Mouse (Mus musculus): Measurements from ENCODE around the gene Spty2d1. TPM values are rescaled to one million over a fixed set of nuclear protein-coding genes. Genes with fewer than 3 reads are reported as not detected.
"Not testable (repeated sequence)": the region's sequence is repeated elsewhere in the genome, so short reads cannot be mapped to it uniquely, and the experiment has no call there.

Spty2d1 gene
- polyA plus RNA-seq, 1 experiment from 2014 or later, result 12.8 TPM

GRCm38 (mm10) chr7:46998942-46999341, 9.3 kb downstream of the Spty2d1 start:
- Histone ChIP-seq H3K4me3 (no peak overlapping the region), H3K27me3 (replicated peaks; ENCODE audit: low read depth, poor library complexity, severe bottlenecking) (no peaks in the 10 kb centered on the region), H3K27ac (replicated peaks) (no peak overlapping the region), H3K4me1 (peaks cover 26% of the 10 kb centered on the region), H3K36me3 (replicated peaks) (peaks cover 54% of the 10 kb centered on the region), H3K9me3 (no peaks in the 10 kb centered on the region)
- no peak for DNase-seq (ENCODE audit: low spot score)
- WGBS, result 89% methylated on average over 2 of the region's 2 CpGs

GRCm38 (mm10) chr7:46997644-46998395, 10.4 kb downstream of the Spty2d1 start:
- Histone ChIP-seq H3K9me3 (no peaks in the 10 kb centered on the region), H3K4me1 (peaks cover 17% of the 10 kb centered on the region), H3K36me3 (replicated peaks) (peaks cover 66% of the 10 kb centered on the region), H3K4me3 (no peak overlapping the region), H3K27ac (replicated peaks) (no peak overlapping the region), H3K27me3 (replicated peaks; ENCODE audit: low read depth, poor library complexity, severe bottlenecking) (no peaks in the 10 kb centered on the region)
- no peak for DNase-seq (ENCODE audit: low spot score)
- 89% methylated on average over 21 of the region's 21 CpGs for WGBS

GRCm38 (mm10) chr7:46997008-46997407, 11.2 kb downstream of the Spty2d1 start:
- H3K4me3 ChIP-seq, result no peak overlapping the region
- H3K36me3 ChIP-seq (replicated peaks), result peaks cover 74% of the 10 kb centered on the region
- H3K4me1 ChIP-seq, result peaks cover 9% of the 10 kb centered on the region; the same call in 1 of the 2 replicates
- H3K9me3 ChIP-seq, result no peaks in the 10 kb centered on the region
- DNase-seq (ENCODE audit: low spot score), result no peak
- H3K27me3 ChIP-seq (replicated peaks; ENCODE audit: low read depth, poor library complexity, severe bottlenecking), result no peaks in the 10 kb centered on the region
- H3K27ac ChIP-seq (replicated peaks), result no peak overlapping the region
- 93% methylated on average over 4 of the region's 4 CpGs for WGBS

- Histone ChIP-seq H3K27ac (replicated peaks) (no peak overlapping the region), H3K27me3 (replicated peaks; ENCODE audit: low read depth, poor library complexity, severe bottlenecking) (no peaks in the 10 kb centered on the region), H3K9me3 (no peaks in the 10 kb centered on the region), H3K4me1 (peaks cover 3% of the 10 kb centered on the region; the same call in 1 of the 2 replicates), H3K36me3 (replicated peaks) (peaks cover 83% of the 10 kb centered on the region), H3K4me3 (no peak overlapping the region)
- no peak for DNase-seq (ENCODE audit: low spot score)
- 94% methylated on average over 3 of the region's 3 CpGs for WGBS
These were observed 12.7 kb downstream of the Spty2d1 start for GRCm38 (mm10) chr7:46995558-46995957.

GRCm38 (mm10) chr7:46993079-46993478, 15.1 kb downstream of the Spty2d1 start:
- no peaks in the 10 kb centered on the region for H3K9me3 ChIP-seq
- H3K36me3 ChIP-seq (replicated peaks), result peaks cover 75% of the 10 kb centered on the region
- no peak for DNase-seq (ENCODE audit: low spot score)
- WGBS, result 86% methylated on average over 8 of the region's 8 CpGs
- H3K4me1 ChIP-seq, result no peaks in the 10 kb centered on the region
- H3K27ac ChIP-seq (replicated peaks), result no peak overlapping the region
- H3K27me3 ChIP-seq (replicated peaks; ENCODE audit: low read depth, poor library complexity, severe bottlenecking), result no peaks in the 10 kb centered on the region
- no peak overlapping the region for H3K4me3 ChIP-seq

- not testable (repeated sequence) for H3K4me1 ChIP-seq; H3K27me3 ChIP-seq (replicated peaks; ENCODE audit: low read depth, poor library complexity, severe bottlenecking); H3K9me3 ChIP-seq; H3K4me3 ChIP-seq; H3K27ac ChIP-seq (replicated peaks); DNase-seq (ENCODE audit: low spot score)
- H3K36me3 ChIP-seq (replicated peaks), result peaks cover 38% of the 10 kb centered on the region
- 84% methylated on average over 4 of the region's 4 CpGs for WGBS
These were observed 18.8 kb downstream of the Spty2d1 start for GRCm38 (mm10) chr7:46989387-46989786.

GRCm38 (mm10) chr7:46987073-46987472, 21.1 kb downstream of the Spty2d1 start:
- H3K9me3 ChIP-seq, result no peaks in the 10 kb centered on the region
- H3K27ac ChIP-seq (replicated peaks), result no peak overlapping the region
- H3K4me3 ChIP-seq, result no peak overlapping the region
- no peaks in the 10 kb centered on the region for H3K27me3 ChIP-seq (replicated peaks; ENCODE audit: low read depth, poor library complexity, severe bottlenecking)
- 67% methylated on average over 2 of the region's 2 CpGs for WGBS
- peaks cover 15% of the 10 kb centered on the region for H3K36me3 ChIP-seq (replicated peaks)
- peaks cover 7% of the 10 kb centered on the region for H3K4me1 ChIP-seq
- DNase-seq (ENCODE audit: low spot score), result no peak

- Histone ChIP-seq H3K27ac (replicated peaks) (no peak overlapping the region), H3K4me3 (no peak overlapping the region), H3K9me3 (no peaks in the 10 kb centered on the region), H3K36me3 (replicated peaks) (peaks cover 10% of the 10 kb centered on the region), H3K27me3 (replicated peaks; ENCODE audit: low read depth, poor library complexity, severe bottlenecking) (no peaks in the 10 kb centered on the region), H3K4me1 (peaks cover 7% of the 10 kb centered on the region)
- no peak for DNase-seq (ENCODE audit: low spot score)
- WGBS, result 73% methylated on average over 5 of the region's 5 CpGs
These were observed 21.6 kb downstream of the Spty2d1 start for GRCm38 (mm10) chr7:46986646-46987045.

GRCm38 (mm10) chr7:46985718-46986505, 22.3 kb downstream of the Spty2d1 start:
- Histone ChIP-seq H3K4me1 (peaks cover 7% of the 10 kb centered on the region), H3K9me3 (no peaks in the 10 kb centered on the region), H3K27ac (replicated peaks) (no peak overlapping the region), H3K27me3 (replicated peaks; ENCODE audit: low read depth, poor library complexity, severe bottlenecking) (no peaks in the 10 kb centered on the region), H3K36me3 (replicated peaks) (0 out of 2 replicates have a peak, but pooled peaks cover 5% of the 10 kb centered on the region), H3K4me3 (no peak overlapping the region)
- 68% methylated on average over 8 of the region's 8 CpGs for WGBS
- DNase-seq (ENCODE audit: low spot score), result no peak

GRCm38 (mm10) chr7:46983280-46983679, 24.9 kb downstream of the Spty2d1 start, which contains the start of gene Gm9999:
Gene Gm9999, plus strand, starts transcription at chr7:46983580.
- H3K4me1 ChIP-seq, result peaks cover 7% of the 10 kb centered on the region
- H3K36me3 ChIP-seq (replicated peaks), result no peaks in the 10 kb centered on the region
- no peak within 1 kb of the TSS for H3K4me3 ChIP-seq
- H3K27ac ChIP-seq (replicated peaks), result no peak within 1 kb of the TSS
- 94% methylated on average over 3 of the region's 3 CpGs for WGBS
- no peaks in the 10 kb centered on the region for H3K9me3 ChIP-seq
- DNase-seq (ENCODE audit: low spot score), result no peak
- H3K27me3 ChIP-seq (replicated peaks; ENCODE audit: low read depth, poor library complexity, severe bottlenecking), result no peaks in the 10 kb centered on the region

- 93% methylated on average over 11 of the region's 11 CpGs for WGBS
- H3K27me3 ChIP-seq (replicated peaks; ENCODE audit: low read depth, poor library complexity, severe bottlenecking), result no peaks in the 10 kb centered on the region
- no peaks in the 10 kb centered on the region for H3K36me3 ChIP-seq (replicated peaks)
- H3K9me3 ChIP-seq, result peaks cover 7% of the 10 kb centered on the region; the same call in 1 of the 2 replicates
- no peak overlapping the region for H3K4me3 ChIP-seq
- no peak for DNase-seq (ENCODE audit: low spot score)
- no peaks in the 10 kb centered on the region for H3K4me1 ChIP-seq
- H3K27ac ChIP-seq (replicated peaks), result no peak overlapping the region
These were observed 32.8 kb downstream of the Spty2d1 start for GRCm38 (mm10) chr7:46975456-46975855.

- no peaks in the 10 kb centered on the region for H3K36me3 ChIP-seq (replicated peaks)
- WGBS, result 95% methylated on average over 4 of the region's 4 CpGs
- peaks cover 7% of the 10 kb centered on the region; the same call in 1 of the 2 replicates for H3K9me3 ChIP-seq
- H3K4me1 ChIP-seq, result no peaks in the 10 kb centered on the region
- no peaks in the 10 kb centered on the region for H3K27me3 ChIP-seq (replicated peaks; ENCODE audit: low read depth, poor library complexity, severe bottlenecking)
- no peak overlapping the region for H3K4me3 ChIP-seq
- no peak overlapping the region for H3K27ac ChIP-seq (replicated peaks)
- no peak for DNase-seq (ENCODE audit: low spot score)
These were observed 33.6 kb downstream of the Spty2d1 start for GRCm38 (mm10) chr7:46974648-46975047.
